Mouse (Mus musculus) liver, postnatal 0 days (tissue): ENCODE measurements around the gene Gm21987. TPM values are rescaled to one million over a fixed set of nuclear protein-coding genes. Genes with fewer than 3 reads are reported as not detected.

Experiments used
- ATAC-seq: fragments of 200-750 bp; cut with Nextera tagmentation; 2 replicates; pipeline ENCODE4 v1.8.0; 2017; ENCODE audit warnings: mild to moderate bottlenecking, moderate library complexity
- DNase-seq: peaks from one replicate; pipeline ENCODE4 v3.0.0-alpha.2; 2016
- H3K27ac ChIP-seq: fragments of 300-500 bp; sonication (generic); 2 replicates; pipeline ENCODE4 v1.5.1; 2014; ENCODE audit warnings: antibody characterized with exemption, moderate library complexity, mild to moderate bottlenecking, low read depth
- H3K27me3 ChIP-seq: fragments of 300-500 bp; sonication (generic); 2 replicates; pipeline ENCODE4 v1.6.1; 2014; ENCODE audit warnings: low read length, control low read depth, mixed read lengths; ENCODE audit not compliant: insufficient read depth
- H3K36me3 ChIP-seq: fragments of 300-500 bp; sonication (generic); replicated peaks from 2 replicates; pipeline ENCODE4 v1.6.1; 2014; ENCODE audit warnings: mild to moderate bottlenecking, control low read depth, low read length, moderate library complexity, mixed read lengths; ENCODE audit not compliant: insufficient read depth
- H3K4me1 ChIP-seq: fragments of 300-500 bp; sonication (generic); 2 replicates; pipeline ENCODE4 v1.6.1; 2014; ENCODE audit warnings: antibody characterized with exemption, mild to moderate bottlenecking, control low read depth; ENCODE audit not compliant: insufficient read depth
- H3K4me2 ChIP-seq: fragments of 300-500 bp; sonication (generic); 2 replicates; pipeline ENCODE4 v1.6.1; 2014; ENCODE audit warnings: low read depth, mild to moderate bottlenecking, low read length, moderate library complexity, mixed read lengths
- H3K4me3 ChIP-seq: fragments of 300-500 bp; sonication (generic); 2 replicates; pipeline ENCODE4 v1.5.1; 2014; ENCODE audit warnings: low read depth, low read length
- H3K9ac ChIP-seq: fragments of 300-500 bp; sonication (generic); replicated peaks from 2 replicates; pipeline ENCODE4 v1.6.1; 2014; ENCODE audit warnings: mild to moderate bottlenecking, moderate library complexity
- H3K9me3 ChIP-seq: fragments of 300-500 bp; sonication (generic); 2 replicates; pipeline ENCODE4 v1.6.1; 2016; ENCODE audit warnings: mild to moderate bottlenecking, control low read depth, low read length, mixed read lengths
- CTCF ChIP-seq: sonication (generic); IDR thresholded peaks from 2 replicates; pipeline ENCODE4 v1.5.1; 2016; ENCODE audit warnings: antibody characterized with exemption, low read depth
- EP300 ChIP-seq: IDR thresholded peaks from 2 replicates; pipeline ENCODE4 v1.6.1; 2016; ENCODE audit warnings: antibody characterized with exemption, low read depth, mild to moderate bottlenecking
- WGBS: fragments of 180-500 bp; shearing (Covaris S2); extraction: QIAGEN DNeasy Blood & Tissue Kit; methylation state at CpG from one replicate; pipeline ENCODE4 v1.1.7; 2014; ENCODE audit not compliant: insufficient replicate concordance; 5-methylcytosine and 5-hydroxymethylcytosine counted together
- polyA plus RNA-seq: library from polyadenylated mRNA; unstranded; fragments of >200 nt; fragmentation: Nextera tagmentation; extraction: Ambion mirVana; gene quantifications from 2 replicates; pipeline ENCODE4 v1.2.1, GENCODE M21; 2015

Gene Gm21987
- polyA plus RNA-seq, 1 experiment from 2014 or later = not detected

- Histone ChIP-seq H3K9ac (no peak overlapping the region), H3K4me2 (no peak overlapping the region), H3K9me3 (no peaks in the 10 kb centered on the region), H3K27me3 (no peaks in the 10 kb centered on the region), H3K36me3 (no peaks in the 10 kb centered on the region), H3K4me1 (peaks cover 22% of the 10 kb centered on the region), H3K27ac (no peak overlapping the region), H3K4me3 (no peak overlapping the region)
- 62% methylated on average over 6 of the region's 6 CpGs for WGBS
- TF ChIP-seq EP300 (no peak), CTCF (no peak)
- DNase-seq = peak; percentile 11
- peak; percentile 38; the same call in 1 of the 2 replicates for ATAC-seq
Observed at GRCm38 (mm10) chr16:38387389-38387788, 40.5 kb downstream of the Gm21987 start.

GRCm38 (mm10) chr16:38388757-38389156, 41.9 kb downstream of the Gm21987 start:
- Histone ChIP-seq H3K36me3 (no peaks in the 10 kb centered on the region), H3K27me3 (no peaks in the 10 kb centered on the region), H3K9me3 (no peaks in the 10 kb centered on the region), H3K4me1 (peaks cover 18% of the 10 kb centered on the region), H3K9ac (no peak overlapping the region), H3K4me2 (no peak overlapping the region), H3K27ac (no peak overlapping the region), H3K4me3 (no peak overlapping the region)
- WGBS = 72% methylated on average over 6 of the region's 6 CpGs
- no peak for ATAC-seq
- DNase-seq = no peak
- no peak for TF ChIP-seq EP300
- no peak for TF ChIP-seq CTCF

GRCm38 (mm10) chr16:38389284-38389893, 42.5 kb downstream of the Gm21987 start:
- Histone ChIP-seq H3K4me3 (no peak overlapping the region), H3K9me3 (no peaks in the 10 kb centered on the region), H3K9ac (no peak overlapping the region), H3K4me2 (no peak overlapping the region), H3K27me3 (no peaks in the 10 kb centered on the region), H3K36me3 (no peaks in the 10 kb centered on the region), H3K27ac (no peak overlapping the region), H3K4me1 (peaks cover 17% of the 10 kb centered on the region)
- TF ChIP-seq EP300 (no peak), CTCF (no peak)
- WGBS = 80% methylated on average over 8 of the region's 8 CpGs
- ATAC-seq (no peak), DNase-seq (no peak)

- WGBS = 85% methylated on average over 7 of the region's 7 CpGs
- peaks cover 16% of the 10 kb centered on the region for H3K4me1 ChIP-seq
- H3K4me2 ChIP-seq = no peak overlapping the region
- no peaks in the 10 kb centered on the region for H3K27me3 ChIP-seq
- ATAC-seq (no peak), DNase-seq (no peak)
- no peak overlapping the region for H3K27ac ChIP-seq
- TF ChIP-seq EP300 (no peak), CTCF (no peak)
- H3K36me3 ChIP-seq = no peaks in the 10 kb centered on the region
- H3K9ac ChIP-seq = no peak overlapping the region
- no peak overlapping the region for H3K4me3 ChIP-seq
- H3K9me3 ChIP-seq = no peaks in the 10 kb centered on the region
Observed at GRCm38 (mm10) chr16:38390322-38390721, 43.5 kb downstream of the Gm21987 start.

GRCm38 (mm10) chr16:38392126-38392894, 45.5 kb downstream of the Gm21987 start:
- DNase-seq (no peak), ATAC-seq (no peak)
- no peak overlapping the region for H3K4me2 ChIP-seq
- 78% methylated on average over 23 of the region's 23 CpGs for WGBS
- no peaks in the 10 kb centered on the region for H3K27me3 ChIP-seq
- H3K36me3 ChIP-seq = no peaks in the 10 kb centered on the region
- no peak overlapping the region for H3K9ac ChIP-seq
- no peak overlapping the region for H3K27ac ChIP-seq
- H3K9me3 ChIP-seq = no peaks in the 10 kb centered on the region
- TF ChIP-seq EP300 = no peak
- TF ChIP-seq CTCF = no peak
- peaks cover 18% of the 10 kb centered on the region; the same call in 1 of the 2 replicates for H3K4me1 ChIP-seq
- no peak overlapping the region for H3K4me3 ChIP-seq

GRCm38 (mm10) chr16:38394191-38394618, 47.4 kb downstream of the Gm21987 start:
- H3K9ac ChIP-seq = no peak overlapping the region
- WGBS = 47% methylated on average over 8 of the region's 8 CpGs
- H3K4me1 ChIP-seq = peaks cover 25% of the 10 kb centered on the region
- no peak overlapping the region for H3K4me3 ChIP-seq
- H3K36me3 ChIP-seq = no peaks in the 10 kb centered on the region
- no peaks in the 10 kb centered on the region for H3K9me3 ChIP-seq
- peak overlapping the region; percentile 74; the same call in 1 of the 2 replicates for H3K27ac ChIP-seq
- no peak for DNase-seq
- ATAC-seq = peak; percentile 54
- no peak overlapping the region; the same call in 1 of the 2 replicates for H3K4me2 ChIP-seq
- no peaks in the 10 kb centered on the region for H3K27me3 ChIP-seq
- TF ChIP-seq EP300 (no peak), CTCF (no peak)
